ENCODE assay signal across 10 mouse cellular contexts in the genomic region with DNA sequence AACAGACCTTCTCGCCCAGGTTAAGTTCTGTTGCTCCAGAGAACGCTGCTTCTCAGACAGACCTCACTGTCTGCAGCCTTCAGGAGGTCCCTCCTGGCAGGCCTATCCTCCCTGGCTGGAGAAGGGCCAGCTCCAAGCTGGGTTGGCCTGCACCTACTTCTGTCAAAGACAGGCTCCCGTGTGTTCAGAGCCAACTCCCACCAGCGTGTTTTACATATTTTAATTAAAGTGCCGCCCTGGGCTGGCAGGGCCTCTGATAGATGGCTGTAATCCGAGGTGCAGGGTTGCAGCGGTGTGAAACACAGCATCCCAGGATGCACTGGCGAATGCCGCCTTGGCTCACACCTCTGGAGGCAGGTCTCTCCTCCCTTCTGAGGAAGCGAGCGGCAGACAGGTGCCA. TPM values are rescaled to one million over a fixed set of nuclear protein-coding genes. Genes with fewer than 3 reads are reported as not detected.
DNase-seq lines count a peak whose midpoint lies in the region; ATAC-seq and TF ChIP-seq lines count a peak whose summit lies in the region.
"Had no signal": no experiment of that assay in that cellular context is flagged by ENCODE, and none has a peak within 500 bp of the region (broad histone marks: within the 10 kb centered on the region; RNA-seq: fewer than 3 reads in every experiment).

No protein-coding gene starts in this region.

- H3K36me3 ChIP-seq in kidney, embryonic 15.5 days, result no peaks in the 10 kb centered on the region
- no peaks in the 10 kb centered on the region for H3K36me3 ChIP-seq in embryonic facial prominence, embryonic 10.5 days (replicated peaks)
- no peaks in the 10 kb centered on the region for H3K36me3 ChIP-seq in limb, embryonic 12.5 days
- H3K36me3 ChIP-seq in thymus, adult 2 months (ENCODE audit: control insufficient read depth, insufficient read depth, low read length), result no peaks in the 10 kb centered on the region

- no peak overlapping the region for H3K4me3 ChIP-seq in kidney, embryonic 15.5 days (replicated peaks)
- no peak overlapping the region for H3K4me3 ChIP-seq in embryonic facial prominence, embryonic 10.5 days
- H3K4me3 ChIP-seq in limb, embryonic 12.5 days (replicated peaks), result no peak overlapping the region
- no peak overlapping the region for H3K4me3 ChIP-seq in thymus, adult 2 months (ENCODE audit: control insufficient read depth, insufficient read depth, low read length)

- peak overlapping the region; percentile 9 for H3K27ac ChIP-seq in kidney, embryonic 15.5 days
- peak overlapping the region; percentile 57 for H3K27ac ChIP-seq in embryonic facial prominence, embryonic 10.5 days (replicated peaks)
- H3K27ac ChIP-seq in limb, embryonic 12.5 days, result no peak overlapping the region
- no peak overlapping the region for H3K27ac ChIP-seq in thymus, adult 2 months (ENCODE audit: control insufficient read depth, insufficient read depth, low read length)

- peaks cover 26% of the 10 kb centered on the region for H3K4me1 ChIP-seq in kidney, embryonic 15.5 days
- H3K4me1 ChIP-seq in embryonic facial prominence, embryonic 10.5 days, result peaks cover 34% of the 10 kb centered on the region
- peaks cover 13% of the 10 kb centered on the region for H3K4me1 ChIP-seq in limb, embryonic 12.5 days (replicated peaks)
- H3K4me1 ChIP-seq in thymus, adult 2 months (replicated peaks; ENCODE audit: control insufficient read depth, insufficient read depth, low read length), result peaks cover 2% of the 10 kb centered on the region; the same call in 1 of the 2 replicates

- H3K9ac ChIP-seq in kidney, embryonic 15.5 days, result peak overlapping the region; percentile 14; the same call in 1 of the 2 replicates
- H3K9ac ChIP-seq in limb, embryonic 12.5 days (replicated peaks), result no peak overlapping the region

- no peak for TF ChIP-seq POLR2A in thymus, adult 2 months (IDR thresholded peaks at IDR 0.05; ENCODE audit: control insufficient read depth, extremely low read depth, insufficient read depth, low read length, poor library complexity)

- intact Hi-C loops in gastrocnemius, postnatal 36 days (cut with DNase I), result no loop called here

- H3K9me3 ChIP-seq in kidney, embryonic 15.5 days (replicated peaks), result no peaks in the 10 kb centered on the region
- H3K9me3 ChIP-seq in embryonic facial prominence, embryonic 10.5 days, result no peaks in the 10 kb centered on the region
- no peaks in the 10 kb centered on the region for H3K9me3 ChIP-seq in limb, embryonic 12.5 days

- WGBS in kidney, embryonic 15.5 days, result 24% methylated on average over 11 of the region's 11 CpGs
- WGBS in embryonic facial prominence, embryonic 10.5 days, result 41% methylated on average over 11 of the region's 11 CpGs
- 25% methylated on average over 11 of the region's 11 CpGs for WGBS in limb, embryonic 12.5 days
- 42% methylated on average over 11 of the region's 11 CpGs for WGBS in thymus, adult 2 months

- TF ChIP-seq CTCF in thymus, adult 2 months (IDR thresholded peaks at IDR 0.05; ENCODE audit: borderline replicate concordance, control insufficient read depth, extremely low read depth, insufficient read depth, low read length, poor library complexity), result no peak

- H3K4me2 ChIP-seq in kidney, embryonic 15.5 days, result peak overlapping the region; percentile 33
- H3K4me2 ChIP-seq in limb, embryonic 12.5 days, result peak overlapping the region; percentile 16; the same call in 1 of the 2 replicates

- no peak for DNase-seq in kidney, adult 9 months
- DNase-seq in cerebellum, adult 18-20 months, result peak; percentile 46 to 48
- no peak for DNase-seq in embryonic facial prominence, embryonic 10.5 days (ENCODE audit: low spot score)
- no peak for DNase-seq in thymus, adult 2 months
- DNase-seq in gastrocnemius, postnatal 36 days, result no peak
- DNase-seq: lung, postnatal 14 days had no signal

- ATAC-seq in kidney, embryonic 15.5 days (replicated peaks; ENCODE audit: low FRiP score), result peak; percentile 34; the same call in 1 of the 2 replicates
- ATAC-seq in limb, embryonic 12.5 days (ENCODE audit: insufficient number of reproducible peaks, insufficient read depth, low FRiP score, low TSS enrichment, low read depth), result no peak

- peaks cover 14% of the 10 kb centered on the region for H3K27me3 ChIP-seq in kidney, embryonic 15.5 days
- H3K27me3 ChIP-seq in embryonic facial prominence, embryonic 10.5 days (replicated peaks; ENCODE audit: low read depth, poor library complexity, severe bottlenecking), result peaks cover 31% of the 10 kb centered on the region
- H3K27me3 ChIP-seq in limb, embryonic 12.5 days, result peaks cover 33% of the 10 kb centered on the region
- H3K27me3 ChIP-seq in thymus, adult 2 months (ENCODE audit: control insufficient read depth, insufficient read depth, low read length), result no peaks in the 10 kb centered on the region

RNA-seq across cellular contexts. Expression of a gene that starts 5.5 kb away (rescaled TPM):
- 3.1 and 3.7 TPM in 2 replicates for polyA plus RNA-seq in kidney, embryonic 15.5 days (2015; fragmentation: Nextera tagmentation; extraction: Ambion mirVana)
- 1.7 and 3.6 TPM in 2 replicates for polyA plus RNA-seq in embryonic facial prominence, embryonic 10.5 days (2016; fragmentation: Nextera tagmentation; extraction: Ambion mirVana)
- 0.29 and 0.40 TPM in 2 replicates for polyA plus RNA-seq in limb, embryonic 12.5 days (2016; fragmentation: Nextera tagmentation; extraction: Ambion mirVana)
- polyA plus RNA-seq in thymus, adult 2 months (2012; rRNA removed), result not detected in 2 replicates
- not detected for total RNA-seq in gastrocnemius, postnatal 36 days (2021)
- total RNA-seq: left cerebral cortex, postnatal 14 days had no signal
- polyA plus RNA-seq: intestine, embryonic 14.5 days had no signal

Comparison
In these comparisons a context has a peak if more than half of its experiments do, and no peak if none do; other contexts are left out.
1. H3K27ac ChIP-seq: peak in kidney, embryonic 15.5 days (single experiment) and embryonic facial prominence, embryonic 10.5 days (single experiment); none in limb, embryonic 12.5 days (single experiment) and thymus, adult 2 months (single experiment).
2. DNase-seq: peak in cerebellum, adult 18-20 months (2 of 2); none in kidney, adult 9 months (single experiment), embryonic facial prominence, embryonic 10.5 days (single experiment), thymus, adult 2 months (single experiment) and gastrocnemius, postnatal 36 days (0 of 2).